Mouse (Mus musculus) hindbrain, postnatal 0 days (tissue): Measurements from ENCODE around the gene Nrbf2. TPM values are rescaled to one million over a fixed set of nuclear protein-coding genes. Genes with fewer than 3 reads are reported as not detected.

Experiments
- ATAC-seq: fragments of 200-750 bp; cut with Nextera tagmentation; 2 replicates; pipeline ENCODE4 v1.8.0; 2017; ENCODE audit warnings: mild to moderate bottlenecking, moderate TSS enrichment, moderate library complexity
- DNase-seq: peaks from one replicate; pipeline ENCODE4 v3.0.0-alpha.2; 2015; ENCODE audit warnings: low spot score
- H3K27ac ChIP-seq: fragments of 300-500 bp; sonication (generic); 2 replicates; pipeline ENCODE4 v1.5.1; 2014; ENCODE audit warnings: mild to moderate bottlenecking
- H3K27me3 ChIP-seq: fragments of 300-500 bp; sonication (generic); 2 replicates; pipeline ENCODE4 v1.6.1; 2014; ENCODE audit warnings: low read length, mixed read lengths; ENCODE audit not compliant: insufficient read depth
- H3K36me3 ChIP-seq: fragments of 300-500 bp; sonication (generic); 2 replicates; pipeline ENCODE4 v1.6.1; 2014; ENCODE audit warnings: low read length, mixed read lengths; ENCODE audit not compliant: insufficient read depth
- H3K4me1 ChIP-seq: fragments of 300-500 bp; sonication (generic); 2 replicates; pipeline ENCODE4 v1.6.1; 2014; ENCODE audit warnings: antibody characterized with exemption, low read length, mixed read lengths; ENCODE audit not compliant: insufficient read depth
- H3K4me2 ChIP-seq: fragments of 300-500 bp; sonication (generic); 2 replicates; pipeline ENCODE4 v1.6.1; 2014; ENCODE audit warnings: low read depth, mild to moderate bottlenecking, low read length, moderate library complexity, mixed read lengths
- H3K4me3 ChIP-seq: fragments of 300-500 bp; sonication (generic); 2 replicates; pipeline ENCODE4 v1.5.1; 2014; ENCODE audit warnings: low read length
- H3K9ac ChIP-seq: fragments of 300-500 bp; sonication (generic); replicated peaks from 2 replicates; pipeline ENCODE4 v1.6.1; 2014; ENCODE audit warnings: mild to moderate bottlenecking, low read length, moderate library complexity, mixed read lengths
- H3K9me3 ChIP-seq: fragments of 300-500 bp; sonication (generic); 2 replicates; pipeline ENCODE4 v1.6.1; 2016; ENCODE audit warnings: low read length, mixed read lengths
- CTCF ChIP-seq: IDR thresholded peaks from 2 replicates; pipeline ENCODE4 v1.5.1; 2016; ENCODE audit warnings: antibody characterized with exemption, control low read depth, low read depth
- WGBS: fragments of 180-500 bp; shearing (Covaris S2); extraction: QIAGEN DNeasy Blood & Tissue Kit; methylation state at CpG from one replicate; pipeline ENCODE4 v1.1.7; 2014; 5-methylcytosine and 5-hydroxymethylcytosine counted together
- polyA plus RNA-seq: library from polyadenylated mRNA; unstranded; fragments of >200 nt; fragmentation: Nextera tagmentation; extraction: Ambion mirVana; gene quantifications from 2 replicates; pipeline ENCODE4 v1.2.1, GENCODE M21; 2015
- total RNA-seq: library from RNA; depleted of rRNA; stranded (reverse); fragments of >200 nt; gene quantifications from 2 replicates; pipeline ENCODE4 v1.2.3, GENCODE M21; 2014; rRNA removed

Nrbf2 gene
- total and polyA plus RNA-seq, 2 experiments from 2014 or later, result 10.6 to 33.9 TPM

- WGBS, result 40% methylated on average over 5 of the region's 5 CpGs
- H3K27me3 ChIP-seq, result no peaks in the 10 kb centered on the region
- no peak overlapping the region for H3K27ac ChIP-seq
- no peak overlapping the region for H3K4me2 ChIP-seq
- no peak for TF ChIP-seq CTCF
- ATAC-seq (no peak), DNase-seq (peak; percentile 21)
- peaks cover 38% of the 10 kb centered on the region for H3K36me3 ChIP-seq
- no peak overlapping the region for H3K4me3 ChIP-seq
- no peaks in the 10 kb centered on the region; the same call in 1 of the 2 replicates for H3K4me1 ChIP-seq
- no peak overlapping the region for H3K9ac ChIP-seq
- no peaks in the 10 kb centered on the region for H3K9me3 ChIP-seq
These were observed 63.8 kb downstream of the Nrbf2 start for GRCm38 (mm10) chr10:67221284-67221683.

DNA sequence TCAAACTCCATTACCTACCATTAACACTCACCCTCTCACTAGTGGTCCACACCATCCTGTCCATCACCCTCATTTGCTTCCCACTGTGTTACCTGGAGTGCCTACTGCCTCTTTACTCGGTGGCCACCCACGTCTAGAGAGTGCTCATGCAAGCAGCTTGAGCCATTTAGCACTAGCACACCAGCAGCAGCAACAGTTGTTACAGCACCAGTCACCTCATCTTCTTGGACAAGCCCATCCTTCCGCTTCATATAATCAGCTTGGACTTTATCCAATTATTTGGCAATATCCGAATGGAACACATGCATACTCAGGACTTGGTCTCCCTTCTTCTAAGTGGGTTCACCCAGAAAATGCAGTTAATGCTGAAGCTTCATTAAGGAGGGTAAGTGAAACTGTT, 64.9 kb downstream of the Nrbf2 start:
- Histone ChIP-seq H3K9ac (no peak overlapping the region), H3K9me3 (no peaks in the 10 kb centered on the region), H3K27me3 (no peaks in the 10 kb centered on the region), H3K36me3 (peaks cover 30% of the 10 kb centered on the region), H3K27ac (no peak overlapping the region), H3K4me2 (no peak overlapping the region), H3K4me3 (no peak overlapping the region), H3K4me1 (no peaks in the 10 kb centered on the region; the same call in 1 of the 2 replicates)
- 61% methylated on average over 4 of the region's 4 CpGs for WGBS
- peak; percentile 30 for DNase-seq
- TF ChIP-seq CTCF, result no peak
- no peak for ATAC-seq

DNA sequence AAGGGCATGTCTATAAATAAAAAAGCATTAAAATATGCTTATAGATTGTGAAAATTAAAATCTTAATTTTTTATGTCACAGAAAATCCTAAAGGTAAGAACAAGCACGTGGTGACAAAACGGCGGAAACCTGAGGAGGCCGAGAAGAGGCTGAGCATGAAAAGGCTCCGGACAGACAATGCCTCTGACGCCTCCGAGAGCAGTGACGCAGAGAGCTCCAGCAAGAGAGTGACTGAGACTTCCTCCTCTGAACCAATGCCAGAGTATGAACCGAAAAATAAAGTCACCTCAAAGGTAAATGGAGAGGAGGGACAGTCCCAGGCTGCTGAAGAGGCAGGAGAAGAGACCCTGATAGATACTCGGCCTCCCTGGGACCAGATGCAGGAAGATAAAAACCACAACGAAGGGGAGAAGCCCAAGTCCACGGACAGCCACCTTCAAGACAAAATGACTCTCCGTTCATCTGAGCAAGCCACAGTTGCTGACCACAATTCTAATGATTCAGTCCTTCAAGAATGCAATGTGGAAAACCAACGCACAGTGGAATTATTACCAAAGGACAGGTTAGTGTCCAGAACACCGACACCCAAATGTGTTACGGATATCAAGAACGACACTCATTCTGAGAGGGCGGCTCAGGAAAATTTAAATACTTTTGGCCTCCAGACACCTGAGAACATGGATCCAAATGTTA, 66.1 kb downstream of the Nrbf2 start:
- Histone ChIP-seq H3K36me3 (peaks cover 23% of the 10 kb centered on the region), H3K9ac (no peak overlapping the region), H3K9me3 (no peaks in the 10 kb centered on the region), H3K27ac (no peak overlapping the region), H3K4me3 (no peak overlapping the region), H3K4me1 (no peaks in the 10 kb centered on the region; the same call in 1 of the 2 replicates), H3K27me3 (no peaks in the 10 kb centered on the region), H3K4me2 (no peak overlapping the region)
- WGBS, result 91% methylated on average over 18 of the region's 18 CpGs
- no peak for TF ChIP-seq CTCF
- DNase-seq (no peak), ATAC-seq (no peak)

DNA sequence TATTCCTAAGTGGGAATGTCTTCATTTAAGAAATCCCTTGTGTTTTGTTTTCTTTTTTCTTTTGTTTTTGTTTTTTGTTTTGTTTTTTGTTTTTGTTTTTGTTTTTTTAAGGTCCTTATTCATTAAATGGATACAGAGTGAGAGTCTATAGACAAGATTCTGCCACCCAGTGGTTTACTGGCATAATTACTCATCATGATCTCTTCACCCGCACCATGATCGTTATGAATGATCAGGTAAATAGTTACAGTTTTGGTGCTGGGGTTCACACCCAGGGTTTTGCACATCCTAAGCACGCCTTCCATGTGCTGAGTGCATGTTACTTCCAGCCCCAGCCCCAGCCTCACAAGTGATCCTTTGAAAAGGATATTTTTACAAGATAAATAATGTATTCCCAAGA, 68.2 kb downstream of the Nrbf2 start:
- no peak overlapping the region for H3K4me3 ChIP-seq
- no peaks in the 10 kb centered on the region; the same call in 1 of the 2 replicates for H3K4me1 ChIP-seq
- H3K4me2 ChIP-seq, result no peak overlapping the region
- DNase-seq, result peak; percentile 57
- H3K9ac ChIP-seq, result no peak overlapping the region
- no peak for ATAC-seq
- TF ChIP-seq CTCF, result peak; percentile 60
- 67% methylated on average over 3 of the region's 3 CpGs for WGBS
- peaks cover 23% of the 10 kb centered on the region for H3K36me3 ChIP-seq
- no peak overlapping the region for H3K27ac ChIP-seq
- no peaks in the 10 kb centered on the region for H3K27me3 ChIP-seq
- no peaks in the 10 kb centered on the region for H3K9me3 ChIP-seq

Other genes with a start within 250 kb of the Nrbf2 start
- gene Jmjd1c, start 189.2 kb downstream of the Nrbf2 start, total RNA-seq, result 53.7 and 54.1 TPM in 2 replicates
- 45.4 and 45.6 TPM in 2 replicates for gene Jmjd1c, start 189.2 kb downstream of the Nrbf2 start, polyA plus RNA-seq
- gene Reep3, start 188.4 kb downstream of the Nrbf2 start, total RNA-seq, result 33.9 and 35.5 TPM in 2 replicates
- 36.2 and 37.5 TPM in 2 replicates for gene Reep3, start 188.4 kb downstream of the Nrbf2 start, polyA plus RNA-seq